Mouse (Mus musculus) CH12.LX (cell line): ENCODE measurements around the gene Rasal1.

Experiments
- BHLHE40 ChIP-seq: IDR thresholded peaks from 2 replicates; pipeline ENCODE4 v1.6.1; 2011; ENCODE audit warnings: mild to moderate bottlenecking, low read depth, low read length, improper control_type of control experiment
- CTCF ChIP-seq, 2 experiments: IDR thresholded peaks in 1 of 2; conservative IDR thresholded peaks in 1 of 2; 2 replicates each; pipeline ENCODE4 v1.5.1; 2011 to 2012; ENCODE audit warnings: low read depth in 2 of 2, low read length in 2 of 2, improper control_type of control experiment in 1 of 2, inconsistent platforms in 1 of 2, mild to moderate bottlenecking in 1 of 2, moderate library complexity in 1 of 2
- E2F4 ChIP-seq: IDR thresholded peaks from 2 replicates; pipeline ENCODE4 v1.6.1; 2011; ENCODE audit warnings: low read depth, low read length, improper control_type of control experiment; ENCODE audit not compliant: insufficient replicate concordance
- JUND ChIP-seq: conservative IDR thresholded peaks from 2 replicates; pipeline ENCODE4 v1.6.1; 2011; ENCODE audit warnings: low read depth, low read length, improper control_type of control experiment
- NRF1 ChIP-seq: IDR thresholded peaks from 2 replicates; pipeline ENCODE4 v1.6.1; 2014; ENCODE audit warnings: low read depth, mild to moderate bottlenecking, inconsistent platforms, low read length, improper control_type of control experiment, moderate library complexity
- TCF12 ChIP-seq: IDR thresholded peaks from 2 replicates; pipeline ENCODE4 v1.6.1; 2014; ENCODE audit warnings: low read depth, mild to moderate bottlenecking, inconsistent platforms, low read length, improper control_type of control experiment
- USF1 ChIP-seq: IDR thresholded peaks from 2 replicates; pipeline ENCODE4 v1.6.1; 2014; ENCODE audit warnings: low read depth, mild to moderate bottlenecking, inconsistent platforms, low read length, improper control_type of control experiment

- no peak for TF ChIP-seq BHLHE40
- TF ChIP-seq E2F4, result no peak
- no peak for TF ChIP-seq CTCF (conservative IDR thresholded peaks at IDR 0.05 in 1 of 2, IDR thresholded peaks at IDR 0.05 in 1 of 2; ENCODE audit: low read depth in 2 of 2, low read length in 2 of 2)
- no peak for TF ChIP-seq TCF12
- no peak for TF ChIP-seq NRF1
- no peak for TF ChIP-seq USF1
- TF ChIP-seq JUND, result no peak
Observed at GRCm38 (mm10) chr5:120634860-120635259, 13.8 kb upstream of the Rasal1 start.
